In the genomic region with DNA sequence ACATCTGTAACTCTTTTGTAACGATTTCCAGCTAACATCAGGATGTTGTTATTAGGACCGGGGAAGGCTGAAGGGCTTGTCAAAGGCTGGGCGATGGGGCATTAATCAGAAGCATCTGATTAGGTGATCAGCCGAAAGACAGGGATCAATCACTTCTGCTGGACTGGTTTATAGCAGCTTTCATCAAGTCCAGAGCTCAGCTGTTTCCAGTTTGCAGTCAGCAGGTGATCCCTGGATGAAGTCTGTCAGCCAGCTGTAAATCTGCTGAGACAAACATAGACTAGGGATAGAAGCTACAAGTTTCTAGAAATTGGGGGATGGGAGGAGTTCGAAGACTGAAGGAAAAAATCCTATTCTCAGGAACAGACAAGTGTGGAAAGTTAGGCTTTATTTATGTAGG, we compare ENCODE assay signal across 23 mouse cellular contexts. TPM values are rescaled to one million over a fixed set of nuclear protein-coding genes. Genes with fewer than 3 reads are reported as not detected.
DNase-seq lines count a peak whose midpoint lies in the region; ATAC-seq and TF ChIP-seq lines count a peak whose summit lies in the region.
"Had no signal": no experiment of that assay in that cellular context is flagged by ENCODE, and none has a peak within 500 bp of the region (broad histone marks: within the 10 kb centered on the region; RNA-seq: fewer than 3 reads in every experiment).

No protein-coding gene starts in this region.

- H3K9me3 ChIP-seq in hindbrain, embryonic 10.5 days: no peaks in the 10 kb centered on the region
- no peaks in the 10 kb centered on the region for H3K9me3 ChIP-seq in hindbrain, postnatal 0 days (ENCODE audit: low read length)
- H3K9me3 ChIP-seq in embryonic facial prominence, embryonic 11.5 days (replicated peaks; ENCODE audit: control insufficient read depth, low read length): no peaks in the 10 kb centered on the region
- H3K9me3 ChIP-seq in limb, embryonic 11.5 days (ENCODE audit: control insufficient read depth, low read length): no peaks in the 10 kb centered on the region
- H3K9me3 ChIP-seq: embryonic facial prominence, embryonic 15.5 days; forebrain, embryonic 10.5 days; heart, embryonic 13.5 days; hindbrain, embryonic 13.5 days had no signal

- peak; percentile 36 for DNase-seq in hindbrain, embryonic 10.5 days (ENCODE audit: low spot score)
- no peak for DNase-seq in hindbrain, postnatal 0 days (ENCODE audit: low spot score)
- DNase-seq in embryonic facial prominence, embryonic 11.5 days (ENCODE audit: low spot score): peak; percentile 67
- DNase-seq in limb, embryonic 11.5 days (ENCODE audit: low spot score): peak; percentile 64
- DNase-seq in ovary, adult 18-20 months (ENCODE audit: low spot score): no peak
- no peak for DNase-seq in testis, postnatal 10 days (ENCODE audit: low spot score)
- DNase-seq: adrenal gland, adult 2 months; adrenal gland, postnatal 25 days; cerebellum, adult 18-20 months; cerebellum, adult 9-11 months; cerebellum, postnatal 36 days; gastrocnemius, postnatal 36 days; heart, adult 11 months; heart, postnatal 36 days had no signal

- H3K9ac ChIP-seq in hindbrain, postnatal 0 days (replicated peaks; ENCODE audit: low read length): no peak overlapping the region
- H3K9ac ChIP-seq in embryonic facial prominence, embryonic 11.5 days (replicated peaks; ENCODE audit: low read length): no peak overlapping the region
- no peak overlapping the region for H3K9ac ChIP-seq in limb, embryonic 11.5 days (ENCODE audit: low read length)
- H3K9ac ChIP-seq: embryonic facial prominence, embryonic 15.5 days; heart, embryonic 13.5 days; hindbrain, embryonic 13.5 days had no signal

- no peak overlapping the region for H3K4me3 ChIP-seq in hindbrain, embryonic 10.5 days
- H3K4me3 ChIP-seq in hindbrain, postnatal 0 days (ENCODE audit: low read length): no peak overlapping the region
- no peak overlapping the region for H3K4me3 ChIP-seq in embryonic facial prominence, embryonic 11.5 days (ENCODE audit: low read depth, low read length)
- no peak overlapping the region for H3K4me3 ChIP-seq in limb, embryonic 11.5 days (ENCODE audit: low read depth, low read length)
- H3K4me3 ChIP-seq: embryonic facial prominence, embryonic 15.5 days; erythroblast, embryonic 14.5 days; forebrain, embryonic 10.5 days; heart, embryonic 13.5 days; hindbrain, embryonic 13.5 days had no signal

- H3K36me3 ChIP-seq in hindbrain, embryonic 10.5 days: no peaks in the 10 kb centered on the region
- H3K36me3 ChIP-seq in hindbrain, postnatal 0 days (ENCODE audit: insufficient read depth, low read length): no peaks in the 10 kb centered on the region
- H3K36me3 ChIP-seq in embryonic facial prominence, embryonic 11.5 days (replicated peaks; ENCODE audit: control insufficient read depth, insufficient read depth, low read depth, low read length): no peaks in the 10 kb centered on the region
- no peaks in the 10 kb centered on the region for H3K36me3 ChIP-seq in limb, embryonic 11.5 days (ENCODE audit: control insufficient read depth, insufficient read depth, low read length)
- H3K36me3 ChIP-seq: embryonic facial prominence, embryonic 15.5 days; forebrain, embryonic 10.5 days; heart, embryonic 13.5 days; hindbrain, embryonic 13.5 days had no signal

- H3K4me2 ChIP-seq in hindbrain, postnatal 0 days (ENCODE audit: low read depth, low read length): no peak overlapping the region
- H3K4me2 ChIP-seq in embryonic facial prominence, embryonic 11.5 days (ENCODE audit: low read depth, low read length): no peak overlapping the region
- H3K4me2 ChIP-seq in limb, embryonic 11.5 days (ENCODE audit: low read depth, severe bottlenecking): no peak overlapping the region
- H3K4me2 ChIP-seq: embryonic facial prominence, embryonic 15.5 days; heart, embryonic 13.5 days; hindbrain, embryonic 13.5 days had no signal

- no peaks in the 10 kb centered on the region for H3K4me1 ChIP-seq in hindbrain, embryonic 10.5 days (replicated peaks)
- H3K4me1 ChIP-seq in hindbrain, postnatal 0 days (ENCODE audit: insufficient read depth, low read length): no peaks in the 10 kb centered on the region
- no peaks in the 10 kb centered on the region for H3K4me1 ChIP-seq in embryonic facial prominence, embryonic 11.5 days (ENCODE audit: control insufficient read depth, insufficient read depth, low read length)
- H3K4me1 ChIP-seq in limb, embryonic 11.5 days (ENCODE audit: control insufficient read depth, insufficient read depth, low read length): no peaks in the 10 kb centered on the region
- H3K4me1 ChIP-seq: embryonic facial prominence, embryonic 15.5 days; forebrain, embryonic 10.5 days; heart, embryonic 13.5 days; hindbrain, embryonic 13.5 days had no signal

- ATAC-seq in hindbrain, postnatal 0 days: no peak
- ATAC-seq in embryonic facial prominence, embryonic 11.5 days (replicated peaks; ENCODE audit: insufficient number of reproducible peaks, low FRiP score, low TSS enrichment, low read depth): no peak
- no peak for ATAC-seq in limb, embryonic 11.5 days (ENCODE audit: insufficient number of reproducible peaks, low FRiP score, low TSS enrichment, low read depth)
- ATAC-seq in CD4-positive, CD25-positive, alpha-beta regulatory T cell, adult 4 months: no peak
- ATAC-seq: intestine, embryonic 16.5 days had no signal

- no peak for TF ChIP-seq CTCF in hindbrain, postnatal 0 days (IDR thresholded peaks at IDR 0.05; ENCODE audit: low read depth)

- WGBS in hindbrain, embryonic 10.5 days: 71% methylated on average over 5 of the region's 5 CpGs
- 83% methylated on average over 5 of the region's 5 CpGs for WGBS in hindbrain, postnatal 0 days
- 31% methylated on average over 5 of the region's 5 CpGs for WGBS in embryonic facial prominence, embryonic 11.5 days
- 13% methylated on average over 5 of the region's 5 CpGs for WGBS in limb, embryonic 11.5 days

- no peaks in the 10 kb centered on the region for H3K27me3 ChIP-seq in hindbrain, embryonic 10.5 days (ENCODE audit: insufficient read depth, poor library complexity, severe bottlenecking)
- no peaks in the 10 kb centered on the region for H3K27me3 ChIP-seq in hindbrain, postnatal 0 days (ENCODE audit: insufficient read depth, low read length)
- H3K27me3 ChIP-seq in embryonic facial prominence, embryonic 11.5 days (ENCODE audit: control insufficient read depth, insufficient read depth, low read length): no peaks in the 10 kb centered on the region
- H3K27me3 ChIP-seq in limb, embryonic 11.5 days (ENCODE audit: control insufficient read depth, insufficient read depth, low read length): no peaks in the 10 kb centered on the region
- H3K27me3 ChIP-seq: CH12.LX; embryonic facial prominence, embryonic 15.5 days; heart, embryonic 13.5 days; hindbrain, embryonic 13.5 days had no signal

- no peak overlapping the region for H3K27ac ChIP-seq in hindbrain, embryonic 10.5 days
- no peak overlapping the region for H3K27ac ChIP-seq in hindbrain, postnatal 0 days
- H3K27ac ChIP-seq in embryonic facial prominence, embryonic 11.5 days (replicated peaks; ENCODE audit: low read depth, low read length): no peak overlapping the region
- H3K27ac ChIP-seq in limb, embryonic 11.5 days (replicated peaks; ENCODE audit: low read depth, low read length): no peak overlapping the region
- H3K27ac ChIP-seq: embryonic facial prominence, embryonic 15.5 days; forebrain, embryonic 10.5 days; heart, embryonic 13.5 days; hindbrain, embryonic 13.5 days had no signal

RNA-seq across cellular contexts. Expression of a gene that starts 20.5 kb away (rescaled TPM):
- 0.27 and 0.41 TPM in 2 replicates for polyA plus RNA-seq in hindbrain, embryonic 10.5 days (2016; fragmentation: Nextera tagmentation; extraction: Ambion mirVana)
- 6.0 and 8.4 TPM in 2 replicates for total RNA-seq in hindbrain, postnatal 0 days (2014; rRNA removed)
- 4.2 and 4.8 TPM in 2 replicates for polyA plus RNA-seq in hindbrain, postnatal 0 days (2015; fragmentation: Nextera tagmentation; extraction: Ambion mirVana)
- 1.0 and 1.2 TPM in 2 replicates for polyA plus RNA-seq in embryonic facial prominence, embryonic 11.5 days (2014; fragmentation: Nextera tagmentation; extraction: Ambion mirVana)
- polyA plus RNA-seq in limb, embryonic 11.5 days (2014; fragmentation: Nextera tagmentation; extraction: Ambion mirVana): 0.41 and 0.65 TPM in 2 replicates
- polyA plus RNA-seq in CD4-positive, CD25-positive, alpha-beta regulatory T cell, adult 4 months (2017; shearing (Covaris generic)): under 1 TPM in 1 of 2 experiments, not detected in 1; 0.15 TPM
- total RNA-seq: CH12.LX had no signal
- polyA plus RNA-seq: C2C12; erythroblast, embryonic 14.5 days had no signal

Comparison
In these comparisons a context has a peak if more than half of its experiments do, and no peak if none do; other contexts are left out.
1. DNase-seq: peak in hindbrain, embryonic 10.5 days (single experiment), embryonic facial prominence, embryonic 11.5 days (single experiment) and limb, embryonic 11.5 days (single experiment); none in hindbrain, postnatal 0 days (single experiment), ovary, adult 18-20 months (single experiment) and testis, postnatal 10 days (single experiment).